Mouse (Mus musculus) urinary bladder, postnatal 4 days (tissue): ENCODE measurements at regions not wholly inside any gene's neighbourhood (a gene's known extent, or its start where the extent isn't known, plus 50 kb on each side); places are given as distances from the start of the nearest gene placed in this dataset.

Experiments used
- DNase-seq, 2 experiments: peaks; one replicate each; pipeline ENCODE4 v3.0.0; 2021 to 2022; ENCODE audit warnings: low spot score in 2 of 2

GRCm38 (mm10) chr2:9795401-9795800, 85.7 kb upstream of the 4930412O13Rik start:
- DNase-seq = no peak

GRCm38 (mm10) chr2:9801484-9801883, 79.6 kb upstream of the 4930412O13Rik start:
- DNase-seq = no peak

GRCm38 (mm10) chr2:9804306-9804705, 76.7 kb upstream of the 4930412O13Rik start:
- DNase-seq = no peak

GRCm38 (mm10) chr2:9805590-9805989, 75.5 kb upstream of the 4930412O13Rik start:
- DNase-seq = no peak
